Mouse (Mus musculus): ENCODE measurements around the gene Ftcd.

DNA sequence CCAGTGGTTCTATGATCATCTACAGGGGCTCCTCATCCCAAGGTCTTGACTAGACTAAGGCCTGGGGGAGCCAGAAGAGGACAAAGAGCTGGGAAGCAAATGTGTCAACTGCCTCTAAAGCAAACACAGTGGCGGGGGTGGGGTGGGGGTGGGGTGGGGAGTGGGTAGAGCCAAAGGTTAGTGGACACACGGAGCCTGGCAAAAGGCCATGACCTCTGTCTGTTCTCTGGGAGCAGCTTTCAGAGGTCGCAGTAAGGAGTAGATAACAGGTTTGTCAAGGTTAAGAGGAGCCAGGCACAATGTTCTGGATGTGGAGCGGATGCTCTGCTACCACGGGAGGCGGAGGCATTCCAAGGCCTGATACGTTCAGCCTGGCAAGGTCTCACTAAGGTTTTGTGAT, 1.5 kb downstream of the Ftcd start:
- no peak for TF ChIP-seq POLR2A (IDR thresholded peaks at IDR 0.05; ENCODE audit: borderline replicate concordance, insufficient read depth, low read length)
- TF ChIP-seq CTCF (IDR thresholded peaks at IDR 0.05; ENCODE audit: borderline replicate concordance, insufficient read depth, low read depth, low read length): no peak

Measured in cerebellum, adult 2 months (tissue).